Mouse (Mus musculus) c-Kit-positive CD71-positive TER-119-negative erythroid progenitor cells, embryonic 14.5 days (primary cell): ENCODE data around the gene Obp2a.
"Not testable (repeated sequence)": the region's sequence is repeated elsewhere in the genome, so short reads cannot be mapped to it uniquely, and the experiment has no call there.

ENCODE experiments used
- DNase-seq: peaks from one replicate; pipeline ENCODE4 v3.0.0-alpha.2; 2013; ENCODE audit warnings: low read depth

Gene Obp2a

GRCm38 (mm10) chr2:25709791-25710190, 9.9 kb downstream of the Obp2a start:
- DNase-seq: not testable (repeated sequence)

- DNase-seq: not testable (repeated sequence)
Measured at GRCm38 (mm10) chr2:25711641-25712040, 11.8 kb downstream of the Obp2a start.

- no peak for DNase-seq
Measured at GRCm38 (mm10) chr2:25717222-25717621, 17.4 kb downstream of the Obp2a start.

GRCm38 (mm10) chr2:25733199-25733930, 33.5 kb downstream of the Obp2a start:
- no peak for DNase-seq

- not testable (repeated sequence) for DNase-seq
Measured at GRCm38 (mm10) chr2:25736709-25737108, 36.9 kb downstream of the Obp2a start, which contains the start of gene Obp2b. Gene Obp2b, plus strand, starts transcription at chr2:25737009.

- DNase-seq: no peak
Measured at GRCm38 (mm10) chr2:25741671-25742070, 41.8 kb downstream of the Obp2a start.
